Mouse (Mus musculus) hindbrain, postnatal 0 days (tissue): ENCODE data around the gene Eppin. TPM values are rescaled to one million over a fixed set of nuclear protein-coding genes. Genes with fewer than 3 reads are reported as not detected.
"Not testable (repeated sequence)": the region's sequence is repeated elsewhere in the genome, so short reads cannot be mapped to it uniquely, and the experiment has no call there.

Experiments
- ATAC-seq: fragments of 200-750 bp; cut with Nextera tagmentation; 2 replicates; pipeline ENCODE4 v1.8.0; 2017; ENCODE audit warnings: mild to moderate bottlenecking, moderate TSS enrichment, moderate library complexity
- DNase-seq: peaks from one replicate; pipeline ENCODE4 v3.0.0-alpha.2; 2015; ENCODE audit warnings: low spot score
- H3K27ac ChIP-seq: fragments of 300-500 bp; sonication (generic); 2 replicates; pipeline ENCODE4 v1.5.1; 2014; ENCODE audit warnings: mild to moderate bottlenecking
- H3K27me3 ChIP-seq: fragments of 300-500 bp; sonication (generic); 2 replicates; pipeline ENCODE4 v1.6.1; 2014; ENCODE audit warnings: low read length, mixed read lengths; ENCODE audit not compliant: insufficient read depth
- H3K36me3 ChIP-seq: fragments of 300-500 bp; sonication (generic); 2 replicates; pipeline ENCODE4 v1.6.1; 2014; ENCODE audit warnings: low read length, mixed read lengths; ENCODE audit not compliant: insufficient read depth
- H3K4me1 ChIP-seq: fragments of 300-500 bp; sonication (generic); 2 replicates; pipeline ENCODE4 v1.6.1; 2014; ENCODE audit warnings: antibody characterized with exemption, low read length, mixed read lengths; ENCODE audit not compliant: insufficient read depth
- H3K4me2 ChIP-seq: fragments of 300-500 bp; sonication (generic); 2 replicates; pipeline ENCODE4 v1.6.1; 2014; ENCODE audit warnings: low read depth, mild to moderate bottlenecking, low read length, moderate library complexity, mixed read lengths
- H3K4me3 ChIP-seq: fragments of 300-500 bp; sonication (generic); 2 replicates; pipeline ENCODE4 v1.5.1; 2014; ENCODE audit warnings: low read length
- H3K9ac ChIP-seq: fragments of 300-500 bp; sonication (generic); replicated peaks from 2 replicates; pipeline ENCODE4 v1.6.1; 2014; ENCODE audit warnings: mild to moderate bottlenecking, low read length, moderate library complexity, mixed read lengths
- H3K9me3 ChIP-seq: fragments of 300-500 bp; sonication (generic); 2 replicates; pipeline ENCODE4 v1.6.1; 2016; ENCODE audit warnings: low read length, mixed read lengths
- CTCF ChIP-seq: IDR thresholded peaks from 2 replicates; pipeline ENCODE4 v1.5.1; 2016; ENCODE audit warnings: antibody characterized with exemption, control low read depth, low read depth
- WGBS: fragments of 180-500 bp; shearing (Covaris S2); extraction: QIAGEN DNeasy Blood & Tissue Kit; methylation state at CpG from one replicate; pipeline ENCODE4 v1.1.7; 2014; 5-methylcytosine and 5-hydroxymethylcytosine counted together
- polyA plus RNA-seq: library from polyadenylated mRNA; unstranded; fragments of >200 nt; fragmentation: Nextera tagmentation; extraction: Ambion mirVana; gene quantifications from 2 replicates; pipeline ENCODE4 v1.2.1, GENCODE M21; 2015
- total RNA-seq: library from RNA; depleted of rRNA; stranded (reverse); fragments of >200 nt; gene quantifications from 2 replicates; pipeline ENCODE4 v1.2.3, GENCODE M21; 2014

The Eppin gene
- total and polyA plus RNA-seq, 2 experiments from 2014 or later = not detected

DNA sequence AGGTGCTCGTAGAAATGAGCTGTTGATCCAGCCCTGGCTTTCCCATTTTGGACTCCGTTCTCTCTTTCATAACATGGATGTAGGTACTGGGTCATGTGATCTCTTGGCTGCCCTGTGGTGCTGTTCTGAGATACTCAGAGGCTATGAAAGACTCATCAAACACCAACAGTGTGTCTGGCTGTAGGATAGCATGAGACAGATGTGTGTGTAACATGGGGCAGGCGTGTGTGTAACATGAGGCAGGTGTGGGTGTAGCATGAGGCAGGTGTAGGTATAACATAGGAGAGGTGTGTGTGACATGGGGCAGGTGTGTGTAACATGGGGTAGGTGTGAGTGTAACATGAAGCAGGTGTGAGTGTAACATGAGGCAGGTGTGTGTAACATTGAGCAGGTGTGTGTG is 22.0 kb upstream of the Eppin start:
- H3K36me3 ChIP-seq = no peaks in the 10 kb centered on the region
- WGBS = 91% methylated on average over 3 of the region's 3 CpGs

GRCm38 (mm10) chr2:164613471-164613870 is 20.1 kb upstream of the Eppin start, which contains the start of the genes Wfdc6b and Wfdc8:
Gene Wfdc6b, plus strand, starts transcription at chr2:164613522.
Gene Wfdc8, minus strand, starts transcription at chr2:164613626.
- not testable (repeated sequence) for H3K4me1 ChIP-seq, H3K4me3 ChIP-seq, DNase-seq, H3K27ac ChIP-seq, H3K4me2 ChIP-seq, H3K9me3 ChIP-seq, H3K36me3 ChIP-seq, H3K27me3 ChIP-seq, ATAC-seq, H3K9ac ChIP-seq
- 41% methylated on average over 8 of the region's 8 CpGs for WGBS

More for the DNA sequence above, 22.0 kb upstream of the Eppin start:
- H3K9ac ChIP-seq = no peak overlapping the region
- H3K27ac ChIP-seq = no peak overlapping the region
- ATAC-seq (no peak), DNase-seq (no peak)
- H3K4me2 ChIP-seq = no peak overlapping the region
- H3K27me3 ChIP-seq = no peaks in the 10 kb centered on the region
- no peak for TF ChIP-seq CTCF
- H3K4me3 ChIP-seq = no peak overlapping the region
- no peaks in the 10 kb centered on the region for H3K4me1 ChIP-seq
- H3K9me3 ChIP-seq = no peaks in the 10 kb centered on the region

- no peak for DNase-seq
- no peak overlapping the region for H3K4me3 ChIP-seq
Measured at GRCm38 (mm10) chr2:164608781-164609180, 15.4 kb upstream of the Eppin start.

DNA sequence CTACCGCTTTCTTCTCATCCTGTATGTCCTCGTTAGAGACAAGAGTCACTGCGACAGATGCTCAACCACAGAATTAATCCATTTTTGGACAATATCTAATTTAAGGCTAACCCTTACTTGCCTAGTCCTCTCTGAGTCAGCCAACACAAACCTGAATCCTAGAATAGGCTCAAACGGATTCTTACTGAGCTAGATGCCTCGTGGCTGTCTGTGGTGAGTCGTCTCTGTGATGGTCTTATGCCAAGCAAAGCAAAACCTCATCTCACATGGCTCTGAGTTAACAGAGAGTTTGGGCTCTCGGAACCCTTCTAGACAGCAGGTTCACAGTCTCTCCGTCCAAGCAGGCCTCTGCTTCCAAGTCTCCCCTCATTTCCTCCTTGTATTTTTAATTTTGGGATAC is 11.0 kb upstream of the Eppin start:
- H3K36me3 ChIP-seq = no peaks in the 10 kb centered on the region
- DNase-seq = no peak
- WGBS = 86% methylated on average over 8 of the region's 8 CpGs
- H3K4me3 ChIP-seq = no peak overlapping the region
- no peaks in the 10 kb centered on the region for H3K4me1 ChIP-seq
- H3K27me3 ChIP-seq = no peaks in the 10 kb centered on the region
- H3K9me3 ChIP-seq = no peaks in the 10 kb centered on the region
- no peak overlapping the region for H3K4me2 ChIP-seq
- no peak overlapping the region for H3K27ac ChIP-seq
- no peak for ATAC-seq
- TF ChIP-seq CTCF = no peak
- H3K9ac ChIP-seq = no peak overlapping the region

More at GRCm38 (mm10) chr2:164608781-164609180, 15.4 kb upstream of the Eppin start:
- Histone ChIP-seq H3K9ac (no peak overlapping the region), H3K4me1 (no peaks in the 10 kb centered on the region), H3K36me3 (no peaks in the 10 kb centered on the region), H3K4me2 (no peak overlapping the region), H3K27ac (no peak overlapping the region), H3K27me3 (no peaks in the 10 kb centered on the region), H3K9me3 (no peaks in the 10 kb centered on the region)
- no peak for TF ChIP-seq CTCF
- 77% methylated on average over 6 of the region's 6 CpGs for WGBS
- ATAC-seq = no peak

- Histone ChIP-seq H3K4me2 (no peak overlapping the region), H3K4me3 (no peak overlapping the region), H3K27me3 (no peaks in the 10 kb centered on the region), H3K9ac (no peak overlapping the region), H3K9me3 (no peaks in the 10 kb centered on the region), H3K27ac (no peak overlapping the region), H3K36me3 (no peaks in the 10 kb centered on the region), H3K4me1 (no peaks in the 10 kb centered on the region)
- no peak for ATAC-seq
- peak; percentile 15; the same call in 1 of the 2 replicates for TF ChIP-seq CTCF
- DNase-seq = no peak
- 90% methylated on average over 3 of the region's 3 CpGs for WGBS
Measured at GRCm38 (mm10) chr2:164603482-164603881, 10.1 kb upstream of the Eppin start.

- TF ChIP-seq CTCF = 0 out of 2 replicates have a peak, but pooled peaks have one; percentile 20
- no peak overlapping the region for H3K4me3 ChIP-seq
- H3K36me3 ChIP-seq = no peaks in the 10 kb centered on the region
- WGBS = 70% methylated on average over 3 of the region's 3 CpGs
- DNase-seq = no peak
- no peaks in the 10 kb centered on the region for H3K4me1 ChIP-seq
- H3K9me3 ChIP-seq = no peaks in the 10 kb centered on the region
- H3K4me2 ChIP-seq = no peak overlapping the region
- no peaks in the 10 kb centered on the region for H3K27me3 ChIP-seq
- no peak overlapping the region for H3K27ac ChIP-seq
- ATAC-seq = no peak
- no peak overlapping the region for H3K9ac ChIP-seq
Measured at GRCm38 (mm10) chr2:164600179-164600578, 6.8 kb upstream of the Eppin start.

DNA sequence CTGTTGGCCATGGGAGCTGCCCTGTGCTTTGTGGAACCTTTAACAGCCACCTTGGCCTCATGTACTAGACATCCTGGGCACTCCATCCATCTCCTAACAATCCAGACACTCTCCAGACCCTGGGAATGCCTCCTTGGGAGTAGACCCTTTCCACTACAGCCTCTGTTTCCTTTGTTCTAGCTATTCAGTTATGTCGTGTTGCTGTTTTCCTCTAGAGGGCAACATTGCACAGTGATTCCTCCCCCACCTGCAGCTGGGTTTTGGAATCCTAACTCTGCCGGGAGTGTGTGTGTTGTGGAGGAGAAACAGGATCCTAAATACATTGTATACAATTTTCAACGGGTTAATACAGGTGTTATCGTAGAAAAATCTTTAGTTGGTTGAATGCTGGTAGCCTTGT is 1.4 kb downstream of the Eppin start:
- WGBS = 10% methylated on average over 4 of the region's 4 CpGs
- Histone ChIP-seq H3K4me3 (no peak overlapping the region), H3K9me3 (no peaks in the 10 kb centered on the region), H3K4me1 (no peaks in the 10 kb centered on the region), H3K4me2 (no peak overlapping the region), H3K27ac (no peak overlapping the region), H3K27me3 (no peaks in the 10 kb centered on the region), H3K36me3 (no peaks in the 10 kb centered on the region), H3K9ac (no peak overlapping the region)
- DNase-seq = peak; percentile 83
- TF ChIP-seq CTCF = peak; percentile 86
- peak; percentile 55; the same call in 1 of the 2 replicates for ATAC-seq

DNA sequence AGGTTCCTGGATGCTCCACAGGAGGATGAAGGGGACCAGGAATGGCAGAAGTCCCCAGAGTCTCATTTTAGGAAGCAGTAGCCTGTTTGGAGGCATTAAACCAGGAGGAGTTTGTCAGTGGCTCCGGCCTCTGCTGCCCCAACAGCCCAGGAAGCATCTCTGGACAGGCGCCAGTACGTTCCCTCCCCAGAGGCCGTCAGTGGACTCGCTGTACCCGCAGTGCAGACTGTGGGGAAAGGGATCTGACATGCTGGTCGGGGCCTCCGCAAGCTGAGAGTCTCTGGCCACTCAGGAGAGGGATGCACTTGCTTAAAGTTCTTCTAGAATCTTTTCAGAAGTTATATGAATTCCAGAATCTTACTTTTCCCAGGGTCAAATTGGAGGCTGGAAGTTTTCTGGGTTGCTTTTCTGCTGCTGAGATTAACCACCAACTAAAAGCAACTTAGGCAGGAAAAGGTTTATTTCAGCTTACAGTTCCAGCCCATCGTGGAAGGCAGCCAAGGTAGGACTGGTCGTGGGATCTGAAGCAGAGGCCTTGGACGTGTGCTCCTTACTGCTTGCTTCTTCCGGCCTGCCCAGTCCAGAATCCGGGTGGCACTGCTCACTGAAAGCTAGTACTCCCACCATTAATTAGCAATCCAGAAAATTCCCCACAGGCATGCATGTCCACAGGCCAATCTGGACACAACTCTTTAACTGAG is 8.2 kb downstream of the Eppin start, which contains the start of gene Wfdc6a:
Gene Wfdc6a, minus strand, starts transcription at position 423 of the 701 bp plus-strand sequence.
- not testable (repeated sequence) for H3K9me3 ChIP-seq, H3K4me3 ChIP-seq, H3K27ac ChIP-seq, H3K27me3 ChIP-seq, H3K4me2 ChIP-seq, DNase-seq, H3K9ac ChIP-seq, H3K4me1 ChIP-seq, ATAC-seq, H3K36me3 ChIP-seq
- 46% methylated on average over 13 of the region's 13 CpGs for WGBS

DNA sequence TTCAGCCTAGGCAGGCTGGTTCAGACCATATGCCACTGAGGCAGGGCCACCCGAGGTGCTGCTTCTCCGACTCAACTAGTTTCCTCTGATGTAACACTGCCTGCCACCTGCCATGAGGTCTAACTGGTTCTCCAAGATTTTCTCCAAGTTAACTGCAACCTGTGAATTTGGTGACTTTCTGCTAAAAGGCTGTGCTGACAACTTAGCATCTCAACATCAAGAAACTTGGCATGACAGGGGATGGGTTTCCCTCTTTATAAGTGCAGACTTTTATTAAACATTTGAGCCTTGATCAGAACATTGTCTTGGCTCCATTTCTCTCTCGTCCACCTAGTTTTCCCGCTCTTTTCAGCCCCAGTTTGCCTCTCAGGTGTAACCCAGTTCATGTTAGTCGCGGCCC is 20.0 kb downstream of the Eppin start, which contains the start of gene Spint3:
Gene Spint3, minus strand, starts transcription at position 101 of the 400 bp plus-strand sequence.
- DNase-seq, H3K4me1 ChIP-seq, H3K4me2 ChIP-seq, ATAC-seq, H3K4me3 ChIP-seq, H3K27me3 ChIP-seq, H3K36me3 ChIP-seq, H3K9ac ChIP-seq, H3K9me3 ChIP-seq, H3K27ac ChIP-seq: not testable (repeated sequence)
- 81% methylated on average over 6 of the region's 6 CpGs for WGBS
